In genomic region chr17:42934068-42934467, GRCm38 (mm10) we compare ENCODE assay signal across 10 mouse cellular contexts. TPM values are rescaled to one million over a fixed set of nuclear protein-coding genes. Genes with fewer than 3 reads are reported as not detected.
DNase-seq lines count a peak whose midpoint lies in the region; ATAC-seq and TF ChIP-seq lines count a peak whose summit lies in the region.
"Had no signal": no experiment of that assay in that cellular context is flagged by ENCODE, and none has a peak within 500 bp of the region (broad histone marks: within the 10 kb centered on the region; RNA-seq: fewer than 3 reads in every experiment).

No protein-coding gene starts in this region.

- TF ChIP-seq CTCF in forebrain, postnatal 0 days (IDR thresholded peaks at IDR 0.05; ENCODE audit: low read depth) = no peak

- no peak overlapping the region for H3K4me2 ChIP-seq in forebrain, postnatal 0 days (ENCODE audit: low read depth)
- no peak overlapping the region for H3K4me2 ChIP-seq in forebrain, embryonic 13.5 days

- no peak overlapping the region for H3K27ac ChIP-seq in forebrain, postnatal 0 days (ENCODE audit: low read depth, low read length)
- no peak overlapping the region for H3K27ac ChIP-seq in forebrain, embryonic 13.5 days

- no peak overlapping the region for H3K9ac ChIP-seq in forebrain, postnatal 0 days
- H3K9ac ChIP-seq in forebrain, embryonic 13.5 days = no peak overlapping the region

- H3K27me3 ChIP-seq in forebrain, postnatal 0 days (ENCODE audit: insufficient read depth, low read length) = no peaks in the 10 kb centered on the region
- H3K27me3 ChIP-seq in forebrain, embryonic 13.5 days = no peaks in the 10 kb centered on the region

- peak; percentile 4 for DNase-seq in forebrain, postnatal 0 days
- DNase-seq in MN1 (ENCODE audit: low spot score) = peak; percentile 64
- DNase-seq in gastrocnemius, adult 8-10 months (ENCODE audit: low spot score in 2 of 2) = peak; percentile 9 to 32
- peak; percentile 64 for DNase-seq in kidney, postnatal 14 days
- DNase-seq in layer of hippocampus, postnatal 14 days (ENCODE audit: low spot score in 2 of 2) = no peak
- no peak for DNase-seq in spleen, postnatal 36 days (ENCODE audit: low spot score in 2 of 2)
- no peak for DNase-seq in cerebellum, adult 9-10 months
- DNase-seq: embryo, embryonic 11 days; lung, postnatal 10 days had no signal

- H3K4me3 ChIP-seq in forebrain, postnatal 0 days (ENCODE audit: low read depth, low read length) = no peak overlapping the region
- H3K4me3 ChIP-seq in forebrain, embryonic 13.5 days = no peak overlapping the region

- WGBS in forebrain, postnatal 0 days = 60% methylated on average over 3 of the region's 3 CpGs
- WGBS in forebrain, embryonic 13.5 days = 76% methylated on average over 3 of the region's 3 CpGs

- H3K9me3 ChIP-seq in forebrain, postnatal 0 days (ENCODE audit: low read length) = no peaks in the 10 kb centered on the region
- H3K9me3 ChIP-seq in forebrain, embryonic 13.5 days (replicated peaks) = no peaks in the 10 kb centered on the region

- no peaks in the 10 kb centered on the region for H3K36me3 ChIP-seq in forebrain, postnatal 0 days (ENCODE audit: insufficient read depth)
- H3K36me3 ChIP-seq in forebrain, embryonic 13.5 days (ENCODE audit: poor library complexity, severe bottlenecking) = no peaks in the 10 kb centered on the region

- no peaks in the 10 kb centered on the region for H3K4me1 ChIP-seq in forebrain, postnatal 0 days (ENCODE audit: insufficient read depth)
- no peaks in the 10 kb centered on the region for H3K4me1 ChIP-seq in forebrain, embryonic 13.5 days

- ATAC-seq in forebrain, postnatal 0 days = no peak
- no peak for ATAC-seq in forebrain, embryonic 13.5 days

RNA-seq across cellular contexts. Expression of gene Cd2ap, which starts 57.6 kb away (rescaled TPM):
- 16.3 and 21.7 TPM in 2 replicates for total RNA-seq in forebrain, postnatal 0 days (2014; rRNA removed)
- polyA plus RNA-seq in forebrain, postnatal 0 days (2015; fragmentation: Nextera tagmentation; extraction: Ambion mirVana) = 2.7 and 5.3 TPM in 2 replicates
- polyA plus RNA-seq in forebrain, embryonic 13.5 days (2015; fragmentation: Nextera tagmentation; extraction: Ambion mirVana) = 8.1 and 8.8 TPM in 2 replicates
- total RNA-seq in gastrocnemius, adult 8-10 months (2022) = 10 to 100 TPM in 2 of 4 experiments, 1 to 10 TPM in 2; 8.7 to 10.4 (median 9.6) TPM
- total RNA-seq in layer of hippocampus, postnatal 14 days (2021) = 10 to 100 TPM; 20.4 to 25.1 TPM

Comparison
In these comparisons a context has a peak if more than half of its experiments do, and no peak if none do; other contexts are left out.
1. DNase-seq: peak in forebrain, postnatal 0 days (single experiment), MN1 (single experiment), gastrocnemius, adult 8-10 months (2 of 2) and kidney, postnatal 14 days (single experiment); none in layer of hippocampus, postnatal 14 days (0 of 2), spleen, postnatal 36 days (0 of 2) and cerebellum, adult 9-10 months (single experiment).